Mouse (Mus musculus) thymus, adult 2 months (tissue): Measurements from ENCODE around the gene Olfr12.

ENCODE experiments used
- CTCF ChIP-seq: fragments of 200-500 bp; IDR thresholded peaks from 2 replicates; pipeline ENCODE4 v1.5.1; 2012; ENCODE audit warnings: mild to moderate bottlenecking, control low read depth, low read length, moderate library complexity, borderline replicate concordance; ENCODE audit not compliant: control insufficient read depth, poor library complexity, insufficient read depth; ENCODE audit errors: extremely low read depth
- POLR2A ChIP-seq: fragments of 200-500 bp; IDR thresholded peaks from 2 replicates; pipeline ENCODE4 v1.6.1; 2012; ENCODE audit warnings: mild to moderate bottlenecking, low read length, control low read depth, moderate library complexity; ENCODE audit not compliant: control insufficient read depth, poor library complexity, insufficient read depth; ENCODE audit errors: extremely low read depth

GRCm38 (mm10) chr1:92653179-92653578 is 35.6 kb downstream of the Olfr12 start:
- TF ChIP-seq CTCF (no peak), POLR2A (no peak)
